Mouse (Mus musculus) cerebellum, adult 2 months (tissue): ENCODE data around the gene Hyal1. TPM values are rescaled to one million over a fixed set of nuclear protein-coding genes. Genes with fewer than 3 reads are reported as not detected.

Experiments
- DNase-seq, 2 experiments: peaks; one replicate each; pipeline ENCODE4 v3.0.0; 2021
- H3K27ac ChIP-seq: fragments of 200-500 bp; 2 replicates; pipeline ENCODE4 v1.5.1; 2012; ENCODE audit warnings: low read length, control low read depth, inconsistent platforms; ENCODE audit not compliant: insufficient read depth
- H3K27me3 ChIP-seq: fragments of 200-500 bp; 2 replicates; pipeline ENCODE4 v1.6.1; 2012; ENCODE audit warnings: inconsistent platforms, mild to moderate bottlenecking, low read length, moderate library complexity; ENCODE audit not compliant: control insufficient read depth, insufficient read depth
- H3K4me1 ChIP-seq: fragments of 200-500 bp; 2 replicates; pipeline ENCODE4 v1.6.1; 2011; ENCODE audit warnings: low read length; ENCODE audit not compliant: control insufficient read depth, insufficient read depth
- H3K4me3 ChIP-seq: fragments of 200-500 bp; replicated peaks from 2 replicates; pipeline ENCODE3; 2011; ENCODE audit warnings: mild to moderate bottlenecking, low read depth, low read length, control low read depth; ENCODE audit not compliant: insufficient read depth
- CTCF ChIP-seq: fragments of 200-500 bp; IDR thresholded peaks from 2 replicates; pipeline ENCODE4 v1.5.1; 2011; ENCODE audit warnings: low read depth, mild to moderate bottlenecking, control low read depth, low read length, moderate library complexity, borderline replicate concordance; ENCODE audit not compliant: insufficient read depth
- POLR2A ChIP-seq: fragments of 200-500 bp; IDR thresholded peaks from 2 replicates; pipeline ENCODE4 v1.6.1; 2011; ENCODE audit warnings: low read length, control low read depth, borderline replicate concordance; ENCODE audit not compliant: insufficient read depth
- WGBS: fragments of 180-500 bp; shearing (Covaris S2); methylation state at CpG from one replicate; pipeline ENCODE4 v1.1.7; 2018; 5-methylcytosine and 5-hydroxymethylcytosine counted together
- polyA plus RNA-seq: library from polyadenylated mRNA; depleted of rRNA; stranded (reverse); fragments of >200 nt; gene quantifications from 2 replicates; pipeline ENCODE4 v1.2.3, GENCODE M21; 2012

The Hyal1 gene
- polyA plus RNA-seq, 1 experiment: 5.7 TPM

DNA sequence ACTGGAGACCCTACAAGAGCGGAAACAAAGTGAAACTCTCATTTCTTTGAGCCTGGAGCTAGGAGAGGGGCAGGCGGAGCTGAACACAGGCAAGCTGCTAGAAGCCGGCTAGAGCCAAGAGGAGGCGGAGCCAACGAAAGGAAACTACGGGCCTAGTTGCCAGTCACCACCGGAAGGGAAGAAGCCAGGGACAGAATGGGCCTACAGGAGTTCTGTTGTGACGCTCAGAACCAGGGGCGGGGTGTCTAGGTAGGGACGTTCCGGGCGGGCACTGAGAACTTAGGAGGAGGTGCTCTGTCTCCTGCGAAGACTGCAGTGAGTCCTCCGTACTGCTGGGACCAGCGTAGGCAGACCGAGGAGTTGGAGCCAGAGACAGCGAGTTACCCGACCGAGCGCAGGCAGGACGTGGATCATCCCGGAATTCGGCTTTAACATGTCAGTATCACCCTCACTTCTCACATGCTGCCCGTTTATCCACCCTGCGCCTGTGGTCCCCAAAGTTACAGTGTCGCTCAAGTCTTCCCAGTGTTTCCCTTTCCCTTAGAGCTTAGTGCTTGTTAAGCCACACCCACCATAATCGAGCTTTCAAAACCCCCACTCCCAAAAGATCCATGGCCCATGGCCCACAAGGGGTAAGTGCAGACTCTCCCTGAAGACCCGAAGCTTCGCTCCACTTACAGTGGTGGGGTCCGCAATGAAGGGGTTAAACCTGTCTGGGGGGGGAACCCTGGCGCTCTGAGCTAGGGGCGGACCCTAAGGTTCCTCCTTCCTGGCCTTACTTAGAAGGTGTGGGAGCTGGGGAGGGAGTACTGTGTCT, 4.0 kb downstream of the Hyal1 start, which contains the start of gene Hyal3:
Gene Hyal3, plus strand, starts transcription at position 318 of the 817 bp plus-strand sequence.
- Histone ChIP-seq H3K27ac (peak within 1 kb of the TSS; percentile 74; the same call in 1 of the 2 replicates), H3K27me3 (no peaks in the 10 kb centered on the region), H3K4me1 (peaks cover 25% of the 10 kb centered on the region), H3K4me3 (peak within 1 kb of the TSS; percentile 79)
- TF ChIP-seq POLR2A (peak; percentile 72; the same call in 1 of the 2 replicates), CTCF (no peak)
- under 1% methylated on average over 32 of the region's 32 CpGs for WGBS
- DNase-seq: peak; percentile 90 to 93

DNA sequence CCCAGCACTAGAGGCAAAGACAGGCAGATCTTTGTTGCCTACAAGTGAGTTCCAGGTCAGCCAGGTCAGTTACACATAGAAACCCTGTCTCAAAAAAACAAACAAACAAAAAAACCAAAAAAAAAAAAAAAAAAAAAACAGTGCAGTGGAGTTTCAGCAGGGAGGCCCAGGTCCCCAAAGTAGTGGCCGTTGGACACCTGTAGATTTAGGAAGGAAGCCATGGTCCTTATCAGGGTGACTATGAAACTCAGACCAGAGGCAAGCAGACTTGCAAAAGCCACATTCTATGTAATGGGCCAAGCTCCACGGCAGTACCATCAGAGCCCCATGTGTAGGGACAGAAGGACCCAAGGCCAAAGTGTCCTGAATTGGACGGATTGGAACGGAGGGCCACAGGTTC, 4.9 kb downstream of the Hyal1 start:
- H3K27me3 ChIP-seq: no peaks in the 10 kb centered on the region
- DNase-seq: no peak
- TF ChIP-seq POLR2A (no peak), CTCF (no peak)
- H3K4me1 ChIP-seq: peaks cover 17% of the 10 kb centered on the region
- WGBS: 72% methylated on average over 4 of the region's 4 CpGs
- H3K4me3 ChIP-seq: no peak overlapping the region
- H3K27ac ChIP-seq: no peak overlapping the region; the same call in 1 of the 2 replicates

DNA sequence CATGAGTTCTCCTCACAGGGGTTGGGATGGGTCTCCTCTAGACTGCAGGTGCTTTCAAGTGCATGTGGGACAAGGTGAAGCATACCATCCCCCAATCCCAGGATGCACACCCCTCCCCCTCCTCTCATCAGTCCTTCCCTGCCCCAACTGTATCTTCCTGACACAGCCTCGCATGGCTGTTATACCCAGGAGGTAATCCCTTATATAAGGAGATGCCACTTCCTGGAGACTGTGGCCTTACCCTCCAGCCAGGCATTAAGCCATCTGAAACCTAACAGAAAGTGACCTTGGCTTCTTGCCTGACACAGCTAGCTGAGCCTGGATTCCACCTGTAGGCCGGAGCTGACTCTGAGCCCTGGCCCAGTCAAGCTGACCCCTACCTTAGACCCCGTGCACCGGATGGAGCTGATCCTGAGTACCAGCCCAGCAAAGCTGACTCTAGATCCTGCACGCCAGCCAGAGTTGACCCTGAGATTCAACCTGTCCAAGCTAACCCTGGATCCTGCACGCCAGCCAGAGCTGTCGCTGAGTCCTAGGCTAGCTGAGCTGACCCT, 5.9 kb downstream of the Hyal1 start:
- DNase-seq: no peak
- TF ChIP-seq CTCF: no peak
- no peak for TF ChIP-seq POLR2A
- WGBS: 88% methylated on average over 7 of the region's 7 CpGs
- Histone ChIP-seq H3K4me1 (peaks cover 13% of the 10 kb centered on the region), H3K4me3 (no peak overlapping the region), H3K27ac (no peak overlapping the region), H3K27me3 (no peaks in the 10 kb centered on the region)

DNA sequence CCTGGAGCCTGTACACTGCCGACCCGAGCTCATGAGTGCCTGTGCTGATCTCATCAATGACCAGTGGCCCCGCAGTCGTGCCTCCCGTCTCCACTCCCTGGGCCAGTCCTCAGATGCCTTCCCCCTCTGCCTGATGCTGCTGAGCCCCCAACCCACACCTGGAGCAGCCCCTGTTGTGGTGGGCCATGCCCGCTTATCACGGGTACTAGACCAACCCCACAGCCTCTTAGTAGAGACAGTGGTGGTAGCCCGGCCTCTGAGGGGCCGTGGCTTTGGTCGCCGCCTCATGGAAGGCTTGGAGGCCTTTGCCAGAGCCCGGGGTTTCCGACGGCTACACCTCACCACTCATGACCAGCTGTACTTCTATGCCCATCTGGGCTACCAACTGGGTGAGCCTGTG, 6.4 kb downstream of the Hyal1 start:
- 87% methylated on average over 14 of the region's 14 CpGs for WGBS
- Histone ChIP-seq H3K4me3 (no peak overlapping the region), H3K27ac (no peak overlapping the region), H3K27me3 (no peaks in the 10 kb centered on the region), H3K4me1 (peaks cover 13% of the 10 kb centered on the region)
- TF ChIP-seq CTCF (no peak), POLR2A (no peak)
- DNase-seq: no peak

DNA sequence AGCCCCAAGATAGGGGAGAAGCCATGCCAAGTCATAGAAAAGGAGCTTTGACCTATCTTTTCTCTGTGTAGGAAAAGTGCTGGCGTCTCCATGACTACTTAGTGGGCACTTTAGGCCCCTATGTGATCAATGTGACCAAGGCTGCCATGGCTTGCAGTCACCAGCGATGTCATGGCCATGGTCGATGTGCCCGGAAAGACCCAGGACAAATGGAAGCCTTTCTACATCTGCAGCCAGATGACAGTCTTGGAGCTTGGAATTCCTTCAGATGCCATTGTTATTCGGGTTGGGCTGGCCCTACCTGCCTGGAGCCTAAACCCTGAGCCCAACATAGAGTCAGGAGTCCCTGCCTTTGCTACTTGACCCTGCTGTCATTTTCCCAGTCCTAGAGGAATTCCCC, 9.8 kb downstream of the Hyal1 start:
- no peak overlapping the region for H3K4me3 ChIP-seq
- H3K27ac ChIP-seq: no peak overlapping the region
- 0 out of 2 replicates have a peak, but pooled peaks cover 5% of the 10 kb centered on the region for H3K4me1 ChIP-seq
- WGBS: 91% methylated on average over 5 of the region's 5 CpGs
- no peak for DNase-seq
- no peaks in the 10 kb centered on the region for H3K27me3 ChIP-seq
- TF ChIP-seq CTCF (no peak), POLR2A (no peak)

DNA sequence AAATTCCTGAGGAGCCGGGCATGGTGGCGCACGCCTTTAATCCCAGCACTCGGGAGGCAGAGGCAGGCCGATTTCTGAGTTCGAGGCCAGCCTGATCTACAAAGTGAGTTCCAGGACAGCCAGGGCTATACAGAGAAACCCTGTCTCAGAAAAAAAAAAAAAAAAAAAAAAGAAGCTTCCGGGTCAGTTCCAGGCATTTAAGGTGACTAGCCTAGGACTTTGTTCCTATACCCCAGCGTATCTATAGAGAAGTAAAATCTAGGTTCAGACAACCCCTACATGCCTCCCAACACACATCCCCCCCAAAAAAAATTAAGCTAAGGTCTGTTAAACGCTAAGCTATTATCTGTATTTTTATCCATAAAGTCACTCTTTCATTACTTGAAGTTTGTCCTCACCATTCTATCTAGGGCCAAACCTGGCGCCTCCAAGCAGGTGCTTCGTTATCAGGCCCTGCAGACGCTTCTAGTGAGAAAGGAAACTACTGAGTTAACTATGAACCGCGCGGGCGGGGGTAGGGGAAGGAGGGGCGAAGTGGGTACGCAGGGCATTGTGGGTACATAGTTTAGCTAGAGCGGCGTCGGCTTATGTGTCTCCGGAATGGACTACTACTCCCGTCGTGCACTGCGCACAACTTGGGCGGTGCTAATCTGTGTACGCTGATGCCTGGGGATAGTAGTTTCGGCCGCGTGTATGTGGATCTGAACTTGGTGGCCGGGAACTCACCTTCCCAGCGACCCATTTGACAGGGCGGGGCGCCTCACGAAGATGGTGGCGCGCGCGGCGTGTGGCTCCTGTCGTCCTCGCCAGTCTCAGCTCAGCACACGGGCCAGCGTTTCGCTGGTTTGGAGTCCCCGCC, 10.5 kb downstream of the Hyal1 start, which contains the start of gene Ifrd2:
Gene Ifrd2, plus strand, starts transcription at position 669 of the 859 bp plus-strand sequence.
- no peaks in the 10 kb centered on the region for H3K27me3 ChIP-seq
- no peak within 1 kb of the TSS for H3K27ac ChIP-seq
- peak within 1 kb of the TSS; percentile 81 for H3K4me3 ChIP-seq
- H3K4me1 ChIP-seq: peaks cover 9% of the 10 kb centered on the region
- no peak for TF ChIP-seq CTCF
- peak; percentile 49 for TF ChIP-seq POLR2A
- peak; percentile 96 to 99 for DNase-seq
- 11% methylated on average over 46 of the region's 46 CpGs for WGBS

DNA sequence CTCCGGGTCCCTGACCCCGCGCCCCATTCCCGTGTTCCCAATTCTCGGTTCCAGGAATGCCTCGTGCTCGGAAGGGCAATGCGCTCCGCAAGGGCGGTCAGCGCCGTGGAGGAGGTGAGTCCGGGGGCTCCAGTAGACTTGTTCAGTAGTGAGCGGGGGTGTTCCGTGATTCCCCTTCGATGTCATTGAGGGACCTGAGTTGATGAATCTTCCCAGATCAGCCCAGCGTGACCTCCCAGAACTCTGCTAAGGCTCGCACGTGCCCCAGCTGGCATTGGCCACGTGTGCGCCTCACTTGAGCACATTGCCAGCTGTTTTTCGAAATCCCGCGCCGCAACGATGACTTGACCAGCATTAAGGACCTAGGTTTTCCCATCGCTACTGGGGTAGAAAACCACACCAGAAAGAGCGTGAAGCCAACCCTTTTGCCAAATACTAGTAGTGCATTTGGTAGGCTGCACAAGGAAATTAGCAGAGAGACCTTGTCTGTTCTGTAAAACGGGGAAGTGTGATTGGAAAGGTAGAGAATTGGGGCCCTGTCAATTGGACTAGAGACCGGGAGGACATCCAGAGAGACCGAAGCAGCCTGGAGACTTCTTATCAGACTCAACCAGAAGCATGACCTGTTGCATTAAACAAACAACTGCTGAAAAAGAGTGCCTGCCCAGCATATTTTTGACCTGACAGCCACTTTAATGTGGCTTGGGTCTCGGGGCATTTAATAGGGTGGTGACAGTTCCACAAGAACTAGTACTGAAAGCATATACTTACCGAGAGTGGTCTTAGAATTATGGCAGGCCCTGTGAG, 11.3 kb downstream of the Hyal1 start:
- whole genome bisulfite sequencing: 3% methylated on average over 33 of the region's 33 CpGs
- H3K4me1 ChIP-seq: peaks cover 18% of the 10 kb centered on the region
- no peak for DNase-seq
- peak overlapping the region; percentile 81 for H3K4me3 ChIP-seq
- no peaks in the 10 kb centered on the region for H3K27me3 ChIP-seq
- no peak; the same call in 1 of the 2 replicates for TF ChIP-seq POLR2A
- no peak overlapping the region for H3K27ac ChIP-seq
